8 mouse cellular contexts compared by ENCODE assay signal in the genomic region with DNA sequence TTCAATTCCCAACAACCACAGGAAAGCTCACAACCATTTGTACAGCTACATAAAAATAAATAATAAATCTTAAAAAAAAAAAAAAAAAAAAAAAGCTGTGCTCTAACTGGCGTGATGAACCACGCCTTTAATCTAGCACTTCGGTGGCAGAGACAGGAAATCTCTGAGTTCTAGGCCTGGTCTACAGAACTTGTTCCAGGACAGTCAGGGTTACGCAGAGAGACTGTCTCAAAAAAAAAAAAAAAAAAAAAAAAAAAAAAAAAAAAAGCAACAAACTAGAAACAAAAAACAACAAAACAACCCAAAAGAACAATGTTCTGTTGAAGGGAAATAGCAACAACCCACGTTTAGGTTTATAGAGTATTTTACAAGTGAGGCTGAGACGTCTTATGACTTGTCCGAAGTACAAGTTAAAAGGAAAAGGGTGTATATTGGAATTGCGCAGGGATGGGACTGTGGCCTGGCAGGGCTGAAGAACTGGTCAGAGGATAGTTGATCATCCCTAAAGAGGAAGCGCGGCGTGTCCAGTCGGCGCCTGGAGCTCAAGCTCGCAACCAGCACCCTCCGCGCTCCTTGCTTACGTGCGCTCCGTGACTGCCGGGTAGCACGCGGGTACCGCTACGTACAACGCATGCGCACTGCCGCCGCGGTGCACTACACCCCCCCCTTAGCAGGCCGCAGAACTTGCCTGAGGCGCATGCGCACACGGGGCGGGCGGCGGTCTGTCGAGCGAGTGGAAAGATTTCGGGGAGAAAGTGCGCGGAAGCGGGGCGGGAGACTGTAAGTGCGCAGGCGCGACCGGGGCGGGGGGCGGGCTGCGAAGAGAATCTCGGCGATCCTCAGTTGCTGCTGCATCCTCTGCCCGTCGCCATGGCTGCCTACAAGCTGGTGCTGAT. TPM values are rescaled to one million over a fixed set of nuclear protein-coding genes. Genes with fewer than 3 reads are reported as not detected.
A peak's percentile ranks its signal among the peaks of the same experiment; 100 is the strongest.
DNase-seq lines count a peak whose midpoint lies in the region; ATAC-seq lines count a peak whose summit lies in the region.

A gene (plus strand): TSS at position 746 of the 896 bp plus-strand sequence.

- H3K4me2 ChIP-seq in hindbrain, embryonic 14.5 days (replicated peaks), result peak within 1 kb of the TSS; percentile 85

- H3K9me3 ChIP-seq in hindbrain, embryonic 14.5 days (ENCODE audit: control insufficient read depth, low read length), result no peaks in the 10 kb centered on the region

- H3K9ac ChIP-seq in hindbrain, embryonic 14.5 days, result peak within 1 kb of the TSS; percentile 81

- H3K27me3 ChIP-seq in hindbrain, embryonic 14.5 days (ENCODE audit: control insufficient read depth, insufficient read depth, low read length), result no peaks in the 10 kb centered on the region

- 6% methylated on average over 46 of the region's 54 CpGs for WGBS in hindbrain, embryonic 14.5 days

- ATAC-seq in hindbrain, embryonic 14.5 days (ENCODE audit: low FRiP score), result peak; percentile 94

- peak within 1 kb of the TSS; percentile 92 for H3K27ac ChIP-seq in hindbrain, embryonic 14.5 days

- peaks cover 18% of the 10 kb centered on the region for H3K4me1 ChIP-seq in hindbrain, embryonic 14.5 days (replicated peaks; ENCODE audit: control insufficient read depth, insufficient read depth, low read length)

- H3K4me3 ChIP-seq in hindbrain, embryonic 14.5 days (replicated peaks; ENCODE audit: low read length), result peak within 1 kb of the TSS; percentile 92

- DNase-seq in R1 (ENCODE audit: low read depth, low spot score), result peak; percentile 98
- peak; percentile 97 to 99 for DNase-seq in cerebellum, postnatal 25 days
- peak; percentile 84 to 95 for DNase-seq in frontal cortex, postnatal 25 days (ENCODE audit: low spot score in 2 of 2)
- DNase-seq in hindbrain, embryonic 14.5 days (ENCODE audit: low spot score), result peak; percentile 100
- peak; percentile 96 for DNase-seq in layer of hippocampus, postnatal 36 days
- peak; percentile 96 for DNase-seq in lung, postnatal 36 days
- DNase-seq in retina, postnatal 1 day, result peak; percentile 99
- peak; percentile 80 to 93 for DNase-seq in urinary bladder, adult 18-20 months (ENCODE audit: low spot score in 2 of 2)

- H3K36me3 ChIP-seq in hindbrain, embryonic 14.5 days (replicated peaks; ENCODE audit: control insufficient read depth, insufficient read depth), result peaks cover 8% of the 10 kb centered on the region

RNA-seq across cellular contexts. Expression of the gene that starts here (rescaled TPM):
- 498 and 547 TPM in 2 replicates for polyA plus RNA-seq in hindbrain, embryonic 14.5 days (2014; fragmentation: Nextera tagmentation; extraction: Ambion mirVana)
- total RNA-seq in layer of hippocampus, postnatal 36 days (2021), result 100 to 1,000 TPM; 507 to 547 TPM

Comparison
In these comparisons a context has a peak if more than half of its experiments do, and no peak if none do; other contexts are left out.
1. Peak in every context shown above with its lines: DNase-seq, ATAC-seq, H3K4me3 ChIP-seq and H3K27ac ChIP-seq.